Mouse (Mus musculus) cerebellum, adult 2 months (tissue): Measurements from ENCODE around the gene Apob.

ENCODE experiments used
- CTCF ChIP-seq: fragments of 200-500 bp; IDR thresholded peaks from 2 replicates; pipeline ENCODE4 v1.5.1; 2011; ENCODE audit warnings: low read depth, mild to moderate bottlenecking, control low read depth, low read length, moderate library complexity, borderline replicate concordance; ENCODE audit not compliant: insufficient read depth
- POLR2A ChIP-seq: fragments of 200-500 bp; IDR thresholded peaks from 2 replicates; pipeline ENCODE4 v1.6.1; 2011; ENCODE audit warnings: low read length, control low read depth, borderline replicate concordance; ENCODE audit not compliant: insufficient read depth

DNA sequence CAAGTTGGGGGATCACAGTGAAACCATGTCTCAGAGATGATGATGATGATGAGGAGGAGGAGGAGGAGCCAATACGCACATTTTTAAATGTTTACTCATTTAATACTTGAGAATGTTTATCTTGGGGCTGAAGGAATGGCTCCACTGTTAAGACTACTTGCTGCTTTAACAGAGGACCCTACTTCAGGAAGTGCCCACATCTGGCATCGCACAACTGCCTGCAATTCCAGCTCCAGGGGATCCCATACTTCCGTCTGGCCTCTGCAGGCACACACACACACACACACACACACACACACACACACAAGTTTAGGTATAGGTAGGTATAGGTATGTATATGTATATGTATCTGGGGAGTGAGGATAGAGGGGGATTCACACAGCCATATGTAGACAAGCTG is 6.6 kb upstream of the Apob start:
- TF ChIP-seq CTCF (no peak), POLR2A (no peak)
